Mouse (Mus musculus): ENCODE measurements at regions not wholly inside any gene's neighbourhood (a gene's known extent, or its start where the extent isn't known, plus 50 kb on each side); places are given as distances from the start of the nearest gene placed in this dataset.

DNA sequence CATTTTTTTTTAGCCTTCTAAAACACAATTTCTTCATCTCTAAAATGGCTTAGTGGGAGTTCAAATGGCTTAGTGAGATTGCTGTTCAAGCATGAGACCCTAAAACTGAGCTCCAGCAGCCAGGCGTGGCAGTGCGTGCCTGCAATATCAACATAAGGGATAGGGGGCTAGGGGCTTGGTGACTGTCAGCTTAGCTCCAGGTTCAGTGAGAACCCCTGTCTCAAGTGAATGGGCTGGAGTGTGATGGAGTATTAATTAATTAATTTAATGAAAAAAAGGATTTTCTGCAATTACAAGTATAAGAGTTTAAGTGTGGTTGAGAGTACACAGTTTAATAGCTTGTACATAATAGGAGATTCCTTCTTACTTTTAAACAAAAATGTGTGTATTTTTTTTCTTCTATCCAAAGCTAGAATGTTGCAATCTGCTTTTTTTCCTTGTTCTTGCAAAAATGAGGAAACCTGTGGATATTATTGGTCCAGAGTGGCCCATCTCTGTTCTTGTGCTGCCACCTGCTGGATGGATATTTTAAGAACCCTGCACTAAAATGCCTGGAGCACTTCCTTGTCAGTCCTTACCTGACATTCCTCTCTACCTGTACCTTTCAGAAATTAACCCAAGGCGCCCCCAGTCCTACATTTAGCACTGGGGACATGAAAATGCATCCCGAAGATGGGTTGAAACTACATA, 54.0 kb upstream of the Usp47 start:
- intact Hi-C loops (cut with DNase I): loop anchor here (1.0 to 5.0 kb wide), 4 partner anchors 188 to 787 kb away; no protein-coding TSS in a partner anchor
- no peak overlapping the region for H3K27ac ChIP-seq
- DNase-seq: peak; percentile 67
- peak; percentile 79 for TF ChIP-seq CTCF (IDR thresholded peaks at IDR 0.05)
- no peak overlapping the region for H3K4me3 ChIP-seq

DNA sequence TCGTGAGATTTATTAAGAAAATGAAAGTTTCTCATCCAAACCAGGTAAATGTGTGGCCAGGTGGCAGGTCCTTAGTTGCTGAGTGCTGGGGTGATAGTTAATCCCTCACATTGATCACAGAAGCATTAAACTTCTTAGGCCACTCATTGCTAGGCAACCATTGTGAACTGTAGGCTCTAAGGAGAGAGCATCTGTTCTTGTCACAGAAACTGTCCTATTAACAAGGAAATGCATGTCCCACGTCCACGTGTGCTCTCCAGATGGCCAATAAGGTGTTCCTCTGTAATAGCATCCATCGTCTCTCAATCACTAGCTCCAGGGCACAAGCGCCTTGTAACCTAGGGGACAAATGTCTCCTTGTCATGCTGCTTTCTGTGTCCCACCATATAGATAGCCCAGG, 55.0 kb upstream of the Usp47 start:
- no peak for DNase-seq
- Histone ChIP-seq H3K27ac (no peak overlapping the region), H3K4me3 (no peak overlapping the region)
- intact Hi-C loops (cut with DNase I): loop anchor here (2.0 to 5.0 kb wide), 2 partner anchors 416 to 785 kb away; no protein-coding TSS in a partner anchor
- no peak for TF ChIP-seq CTCF (IDR thresholded peaks at IDR 0.05)

- H3K27ac ChIP-seq: no peak overlapping the region
- intact Hi-C loops (cut with DNase I): loop anchor here (5.0 kb wide), 1 partner anchor 414 kb away; no protein-coding TSS in a partner anchor
- DNase-seq: no peak
- TF ChIP-seq CTCF (IDR thresholded peaks at IDR 0.05): no peak
- no peak overlapping the region for H3K4me3 ChIP-seq
These were observed 56.6 kb upstream of the Usp47 start for GRCm38 (mm10) chr7:111966716-111967115.

DNA sequence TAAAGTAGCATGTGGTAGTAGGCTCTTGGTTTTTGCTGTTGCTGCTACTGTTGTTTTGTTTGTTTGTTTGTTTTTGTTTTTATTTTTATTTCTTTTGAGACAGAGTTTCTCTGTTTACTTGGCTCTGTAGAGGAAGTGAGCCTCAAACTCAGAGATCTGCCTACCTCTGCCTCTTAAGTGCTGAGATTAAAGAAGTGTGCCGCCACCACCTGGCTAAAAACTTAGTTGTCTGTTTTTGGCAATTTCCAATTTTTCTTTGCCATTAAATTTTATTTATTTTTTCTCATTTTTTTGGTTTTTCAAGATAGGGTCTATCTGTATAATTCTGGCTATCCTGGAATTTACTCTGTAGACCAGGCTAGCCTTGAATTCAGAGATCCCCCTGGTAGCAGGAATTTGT, 59.3 kb upstream of the Usp47 start:
- peak; percentile 35; the same call in 1 of the 2 replicates for TF ChIP-seq CTCF (IDR thresholded peaks at IDR 0.05)
- Histone ChIP-seq H3K4me3 (no peak overlapping the region), H3K27ac (no peak overlapping the region)
- intact Hi-C loops (cut with DNase I): no loop called here
- no peak for DNase-seq

- intact Hi-C loops (cut with DNase I): no loop called here
- no peak for DNase-seq
- TF ChIP-seq CTCF (IDR thresholded peaks at IDR 0.05): no peak
These were observed 63.3 kb upstream of the Usp47 start for GRCm38 (mm10) chr7:111959977-111960376.

DNA sequence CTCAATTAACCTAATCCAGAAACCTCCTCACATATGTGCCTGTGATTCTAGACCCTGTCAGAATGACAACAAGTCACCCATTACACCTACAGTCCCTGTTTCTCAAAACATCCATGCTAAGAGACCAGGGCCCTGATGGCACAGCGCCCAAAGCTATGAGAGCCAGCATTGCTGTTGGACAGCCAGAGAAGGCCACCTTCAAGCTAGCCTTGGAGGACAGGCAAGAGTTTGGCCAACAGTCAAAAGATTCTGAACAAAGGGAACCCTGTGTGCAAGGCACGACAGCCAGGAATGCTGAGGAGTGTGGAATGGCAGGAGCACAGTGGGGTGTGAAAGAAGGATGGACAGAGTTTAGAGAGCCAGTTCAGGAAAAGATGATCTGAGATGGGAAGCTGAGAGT, 66.6 kb upstream of the Usp47 start:
- intact Hi-C loops (cut with DNase I): no loop called here
- Histone ChIP-seq H3K27ac (no peak overlapping the region), H3K4me3 (no peak overlapping the region)
- DNase-seq: no peak
- no peak for TF ChIP-seq CTCF (IDR thresholded peaks at IDR 0.05)

More at GRCm38 (mm10) chr7:111959977-111960376, 63.3 kb upstream of the Usp47 start:
- Histone ChIP-seq H3K27ac (no peak overlapping the region), H3K4me3 (no peak overlapping the region)

DNA sequence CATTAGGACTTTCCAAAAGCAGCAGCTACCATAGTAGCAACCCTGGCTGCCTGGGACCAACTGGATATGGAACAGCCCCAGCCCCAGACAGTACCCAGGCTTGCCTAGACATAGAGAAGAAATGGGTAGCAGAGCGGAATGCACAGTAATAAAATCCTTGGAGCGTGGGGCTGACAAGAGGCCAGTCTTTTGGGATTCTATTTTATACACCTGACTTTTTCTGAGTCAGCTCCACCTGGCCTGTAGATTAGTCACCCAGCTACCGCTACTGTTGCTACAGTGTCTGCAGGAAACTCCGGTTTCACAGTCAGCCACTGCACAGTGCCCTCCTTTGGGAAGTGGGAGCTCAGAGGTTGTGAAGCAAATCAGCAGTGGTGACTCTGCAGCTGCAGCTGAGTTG, 83.7 kb upstream of the Usp47 start:
- intact Hi-C loops (cut with DNase I): no loop called here
- no peak for DNase-seq
- no peak overlapping the region for H3K4me3 ChIP-seq
- TF ChIP-seq CTCF (IDR thresholded peaks at IDR 0.05): no peak
- no peak overlapping the region for H3K27ac ChIP-seq

GRCm38 (mm10) chr7:111937547-111937946, 85.8 kb upstream of the Usp47 start:
- intact Hi-C loops (cut with DNase I): no loop called here
- Histone ChIP-seq H3K4me3 (no peak overlapping the region), H3K27ac (no peak overlapping the region)
- TF ChIP-seq CTCF (IDR thresholded peaks at IDR 0.05): no peak
- no peak for DNase-seq

GRCm38 (mm10) chr7:111937102-111937501, 86.2 kb upstream of the Usp47 start:
- intact Hi-C loops (cut with DNase I): no loop called here
- no peak for DNase-seq
- no peak for TF ChIP-seq CTCF (IDR thresholded peaks at IDR 0.05)
- H3K27ac ChIP-seq: no peak overlapping the region
- no peak overlapping the region for H3K4me3 ChIP-seq

DNA sequence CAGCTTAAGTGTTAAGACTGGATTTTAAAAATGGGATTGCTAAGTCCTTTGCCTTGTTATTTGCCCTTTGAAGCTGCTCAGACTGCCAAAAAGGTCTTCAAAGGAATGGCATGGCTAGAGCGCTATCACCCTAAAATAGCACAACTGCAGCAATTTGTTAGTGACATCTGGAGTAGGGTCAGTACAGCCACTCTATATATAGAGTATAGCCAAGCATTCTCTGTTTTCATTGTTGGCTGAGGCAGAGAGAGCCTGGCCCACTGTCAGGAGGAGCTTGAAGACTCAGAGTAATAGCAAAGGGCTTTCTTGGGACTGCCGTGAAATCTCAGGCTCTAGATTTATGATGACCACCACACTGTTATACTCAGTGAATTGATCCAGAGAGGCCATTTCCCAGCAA, 90.6 kb upstream of the Usp47 start:
- Histone ChIP-seq H3K27ac (peak overlapping the region; percentile 63), H3K4me3 (no peak overlapping the region)
- no peak for TF ChIP-seq CTCF (IDR thresholded peaks at IDR 0.05)
- intact Hi-C loops (cut with DNase I): no loop called here
- DNase-seq: peak; percentile 75

DNA sequence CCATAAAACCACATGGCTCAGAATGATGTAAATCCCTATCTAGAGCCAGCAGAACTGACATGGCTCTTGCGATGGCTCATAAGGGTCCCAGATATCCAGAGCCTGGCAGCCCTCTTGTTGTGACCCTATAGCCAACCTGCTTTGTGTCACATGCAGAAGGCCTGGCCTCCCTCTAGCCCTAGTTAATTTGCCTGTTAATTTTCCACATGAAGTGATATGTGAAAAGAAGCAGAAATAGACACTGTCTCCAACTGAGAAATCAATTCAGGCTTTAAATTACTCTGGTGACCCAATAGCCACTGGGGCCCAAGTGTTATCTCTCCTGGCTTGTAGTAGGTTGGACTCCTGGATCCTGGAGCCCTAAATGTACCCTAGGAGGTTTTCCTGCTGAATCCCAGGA, 103.3 kb upstream of the Usp47 start:
- Histone ChIP-seq H3K4me3 (no peak overlapping the region), H3K27ac (no peak overlapping the region)
- TF ChIP-seq CTCF (IDR thresholded peaks at IDR 0.05): no peak
- no peak for DNase-seq
- intact Hi-C loops (cut with DNase I): loop anchor here (1.0 kb wide), 1 partner anchor 10 kb away; no protein-coding TSS in a partner anchor

- H3K4me3 ChIP-seq: no peak overlapping the region
- H3K27ac ChIP-seq: no peak overlapping the region
- no peak for DNase-seq
- TF ChIP-seq CTCF (IDR thresholded peaks at IDR 0.05): no peak
- intact Hi-C loops (cut with DNase I): no loop called here
These were observed 119.5 kb upstream of the Usp47 start for GRCm38 (mm10) chr7:111903741-111904231.

DNA sequence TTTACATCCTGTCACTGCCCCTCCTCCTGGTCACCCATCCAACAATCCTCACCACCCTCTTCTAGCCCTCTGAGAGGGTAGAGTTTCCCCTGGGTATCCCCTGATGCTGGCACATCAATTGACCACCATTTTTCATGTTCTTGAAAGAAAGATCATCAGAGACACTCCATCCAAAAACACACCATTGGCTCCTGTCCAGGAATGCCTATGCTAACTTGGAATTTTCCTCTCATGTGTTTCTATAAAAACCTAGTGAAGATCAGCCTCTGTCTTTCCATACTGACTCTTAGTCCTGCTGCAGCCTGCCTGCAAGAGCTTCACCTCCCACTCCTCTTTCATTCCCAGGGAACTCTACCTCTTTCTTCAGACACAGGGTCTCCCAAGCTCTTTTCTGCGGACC, 117.2 kb upstream of the Galnt18 start:
- TF ChIP-seq CTCF (IDR thresholded peaks at IDR 0.05): no peak
- Histone ChIP-seq H3K4me3 (no peak overlapping the region), H3K27ac (no peak overlapping the region)
- no peak for DNase-seq
- intact Hi-C loops (cut with DNase I): no loop called here

- TF ChIP-seq CTCF (IDR thresholded peaks at IDR 0.05): no peak
- intact Hi-C loops (cut with DNase I): no loop called here
- Histone ChIP-seq H3K4me3 (no peak overlapping the region), H3K27ac (no peak overlapping the region)
- DNase-seq: peak; percentile 44
These were observed 116.5 kb upstream of the Galnt18 start for GRCm38 (mm10) chr7:111896255-111896654.
